In the genomic region with DNA sequence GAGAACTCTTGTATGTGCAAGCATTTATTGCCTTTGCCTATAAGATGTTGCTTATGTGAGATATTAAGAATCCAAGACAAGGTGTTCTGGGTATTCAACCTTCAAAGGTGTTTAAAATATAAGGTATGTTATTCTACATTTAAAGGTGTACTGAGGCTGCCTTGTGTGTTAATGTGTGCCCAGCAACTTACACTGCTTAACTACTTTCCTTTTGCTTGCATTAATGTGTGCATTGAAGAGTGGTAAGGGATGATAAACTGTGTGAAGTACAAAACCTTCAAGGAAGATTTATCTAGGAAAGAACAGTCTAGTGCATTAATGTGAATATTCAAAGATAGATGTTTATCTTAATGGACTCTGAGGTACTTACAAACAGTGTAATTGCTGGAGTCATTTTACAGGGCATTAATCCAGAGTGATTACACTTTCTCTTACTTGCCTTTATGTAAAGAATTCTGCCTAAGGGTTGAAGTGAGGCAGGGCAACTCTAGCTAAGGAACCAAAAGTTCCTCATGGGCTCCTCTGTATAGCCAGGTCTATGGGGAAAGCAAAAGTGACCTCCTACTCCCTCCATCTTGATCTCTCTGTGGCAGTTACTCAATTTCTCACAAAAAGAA, we compare ENCODE assay signal across 25 mouse cellular contexts.
"Had no signal": no experiment of that assay in that cellular context is flagged by ENCODE, and none has a peak within 500 bp of the region (broad histone marks: within the 10 kb centered on the region; RNA-seq: fewer than 3 reads in every experiment).

No protein-coding gene starts in this region.

- H3K4me1 ChIP-seq: heart, embryonic 13.5 days; heart, embryonic 15.5 days; hindbrain, embryonic 13.5 days; hindbrain, embryonic 15.5 days; liver, embryonic 13.5 days; liver, embryonic 15.5 days had no signal

- DNase-seq: forebrain, postnatal 0 days; gastrocnemius, adult 2 months; gastrocnemius, postnatal 10 days; gastrocnemius, postnatal 25 days; heart, adult 11 months; heart, adult 2 months; heart, postnatal 14 days; heart, postnatal 36 days; kidney, adult 18-20 months; kidney, postnatal 25 days; layer of hippocampus, adult 9-11 months; liver; liver, embryonic 13.5 days; liver, postnatal 0 days had no signal

- H3K27me3 ChIP-seq: heart, embryonic 13.5 days; heart, embryonic 15.5 days; hindbrain, embryonic 13.5 days; hindbrain, embryonic 15.5 days; limb, embryonic 12.5 days; liver, embryonic 13.5 days; liver, embryonic 15.5 days had no signal

- H3K27ac ChIP-seq: gastrocnemius, adult 2 months; heart, adult 2 months; heart, embryonic 13.5 days; heart, embryonic 15.5 days; hindbrain, embryonic 13.5 days; hindbrain, embryonic 15.5 days; hindbrain, postnatal 0 days; left cerebral cortex, adult 2 months; limb, embryonic 10.5 days; limb, embryonic 12.5 days; liver, embryonic 13.5 days; liver, embryonic 15.5 days had no signal

- H3K4me2 ChIP-seq: heart, embryonic 11.5 days; heart, embryonic 13.5 days; heart, embryonic 15.5 days; hindbrain, embryonic 13.5 days; hindbrain, embryonic 15.5 days; limb, embryonic 12.5 days; liver, embryonic 11.5 days; liver, embryonic 13.5 days; liver, embryonic 15.5 days had no signal

- H3K9ac ChIP-seq: forebrain, postnatal 0 days; heart, embryonic 13.5 days; heart, embryonic 15.5 days; hindbrain, embryonic 13.5 days; hindbrain, embryonic 15.5 days; limb, embryonic 12.5 days; liver, embryonic 13.5 days; liver, embryonic 15.5 days; liver, postnatal 0 days had no signal

- H3K36me3 ChIP-seq: heart, embryonic 13.5 days; heart, embryonic 15.5 days; hindbrain, embryonic 13.5 days; hindbrain, embryonic 15.5 days; limb, embryonic 10.5 days; limb, embryonic 12.5 days; liver, embryonic 13.5 days; liver, embryonic 15.5 days had no signal

- H3K4me3 ChIP-seq: gastrocnemius, adult 2 months; heart, adult 2 months; heart, embryonic 13.5 days; heart, embryonic 15.5 days; hindbrain, embryonic 13.5 days; hindbrain, embryonic 15.5 days; left cerebral cortex, adult 2 months; limb, embryonic 10.5 days; limb, embryonic 12.5 days; liver, embryonic 13.5 days; liver, embryonic 15.5 days had no signal

- ATAC-seq: forebrain, postnatal 0 days; hindbrain, postnatal 0 days; liver, postnatal 0 days had no signal

- H3K9me3 ChIP-seq: heart, embryonic 13.5 days; heart, embryonic 15.5 days; hindbrain, embryonic 13.5 days; hindbrain, embryonic 15.5 days; limb, embryonic 10.5 days; limb, embryonic 12.5 days; liver, embryonic 13.5 days; liver, embryonic 15.5 days had no signal
